Mouse (Mus musculus) kidney, adult 11 months (tissue): ENCODE data around the gene Tcp1.
"Not testable (repeated sequence)": the region's sequence is repeated elsewhere in the genome, so short reads cannot be mapped to it uniquely, and the experiment has no call there.

Experiments
- DNase-seq: peaks from one replicate; pipeline ENCODE4 v3.0.0; 2022

The Tcp1 gene

GRCm38 (mm10) chr17:12915488-12915880 lies at the start of gene Tcp1:
Gene Tcp1 (plus strand): TSS chr17:12915701.
- DNase-seq: no peak

- DNase-seq: no peak
Measured at GRCm38 (mm10) chr17:12866853-12867252, 48.6 kb upstream of the Tcp1 start.

- no peak for DNase-seq
Measured at GRCm38 (mm10) chr17:12868043-12868442, 47.5 kb upstream of the Tcp1 start, which contains the start of gene Mas1. Gene Mas1 (minus strand): TSS chr17:12868143.

GRCm38 (mm10) chr17:12868640-12869039 lies 46.9 kb upstream of the Tcp1 start:
- no peak for DNase-seq

- DNase-seq: no peak
Measured at GRCm38 (mm10) chr17:12872275-12873028, 43.0 kb upstream of the Tcp1 start.

- no peak for DNase-seq
Measured at GRCm38 (mm10) chr17:12875734-12876133, 39.8 kb upstream of the Tcp1 start, which contains the start of gene Mrgprh. Gene Mrgprh (plus strand): TSS chr17:12876034.

- peak; percentile 79 for DNase-seq
Measured at GRCm38 (mm10) chr17:12880178-12880577, 35.3 kb upstream of the Tcp1 start.

- no peak for DNase-seq
Measured at GRCm38 (mm10) chr17:12881216-12881615, 34.3 kb upstream of the Tcp1 start.

- DNase-seq: no peak
Measured at GRCm38 (mm10) chr17:12886620-12887019, 28.9 kb upstream of the Tcp1 start.

GRCm38 (mm10) chr17:12887021-12887775 lies 28.3 kb upstream of the Tcp1 start:
- DNase-seq: no peak

- DNase-seq: no peak
Measured at GRCm38 (mm10) chr17:12891054-12891453, 24.4 kb upstream of the Tcp1 start.

GRCm38 (mm10) chr17:12892033-12892432 lies 23.5 kb upstream of the Tcp1 start:
- DNase-seq: no peak

GRCm38 (mm10) chr17:12897674-12898073 lies 17.8 kb upstream of the Tcp1 start:
- DNase-seq: no peak

GRCm38 (mm10) chr17:12898607-12899006 lies 16.9 kb upstream of the Tcp1 start:
- DNase-seq: not testable (repeated sequence)

- no peak for DNase-seq
Measured at GRCm38 (mm10) chr17:12902291-12902690, 13.2 kb upstream of the Tcp1 start.

- DNase-seq: no peak
Measured at GRCm38 (mm10) chr17:12903372-12904333, 11.8 kb upstream of the Tcp1 start.

- no peak for DNase-seq
Measured at GRCm38 (mm10) chr17:12904349-12904748, 11.2 kb upstream of the Tcp1 start.

GRCm38 (mm10) chr17:12905810-12906209 lies 9.7 kb upstream of the Tcp1 start:
- DNase-seq: no peak

GRCm38 (mm10) chr17:12906436-12906835 lies 9.1 kb upstream of the Tcp1 start:
- DNase-seq: no peak

- no peak for DNase-seq
Measured at GRCm38 (mm10) chr17:12909361-12910280, 5.9 kb upstream of the Tcp1 start, which contains the start of gene Pnldc1. Gene Pnldc1 (minus strand): TSS chr17:12910230.

GRCm38 (mm10) chr17:12910391-12910790 lies 5.1 kb upstream of the Tcp1 start:
- DNase-seq: no peak
